Mouse (Mus musculus): ENCODE measurements around the gene Agpat1.
A peak's percentile ranks its signal among the peaks of the same experiment; 100 is the strongest.

Agpat1 gene

GRCm38 (mm10) chr17:34637459-34637858, 33.4 kb downstream of the Agpat1 start:
- no peak for DNase-seq

GRCm38 (mm10) chr17:34639461-34640255, 35.6 kb downstream of the Agpat1 start:
- no peak for DNase-seq

GRCm38 (mm10) chr17:34640778-34641601, 36.9 kb downstream of the Agpat1 start:
- DNase-seq = no peak

- DNase-seq = no peak
Measured at GRCm38 (mm10) chr17:34641945-34642344, 37.9 kb downstream of the Agpat1 start.

GRCm38 (mm10) chr17:34643379-34643778, 39.3 kb downstream of the Agpat1 start:
- DNase-seq = no peak

DNA sequence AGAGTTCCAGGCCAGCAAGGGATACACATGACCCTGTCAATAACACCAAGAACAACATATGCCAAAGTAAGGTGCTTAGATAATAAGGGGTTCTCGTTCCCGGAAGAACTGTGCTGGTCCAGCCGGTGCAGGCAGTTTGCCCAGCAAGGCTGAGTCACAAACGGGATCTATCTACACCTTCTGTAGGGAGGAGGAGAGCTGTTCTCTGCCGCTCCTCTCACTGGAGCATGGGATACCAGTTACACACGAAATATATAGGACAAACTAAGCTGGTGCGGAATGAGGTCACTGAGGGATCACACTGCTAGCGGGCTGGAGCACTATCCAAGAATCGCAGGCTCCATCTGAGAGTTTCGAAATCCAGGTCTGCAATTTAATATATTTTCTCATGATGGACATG, 39.9 kb downstream of the Agpat1 start:
- DNase-seq = no peak

DNA sequence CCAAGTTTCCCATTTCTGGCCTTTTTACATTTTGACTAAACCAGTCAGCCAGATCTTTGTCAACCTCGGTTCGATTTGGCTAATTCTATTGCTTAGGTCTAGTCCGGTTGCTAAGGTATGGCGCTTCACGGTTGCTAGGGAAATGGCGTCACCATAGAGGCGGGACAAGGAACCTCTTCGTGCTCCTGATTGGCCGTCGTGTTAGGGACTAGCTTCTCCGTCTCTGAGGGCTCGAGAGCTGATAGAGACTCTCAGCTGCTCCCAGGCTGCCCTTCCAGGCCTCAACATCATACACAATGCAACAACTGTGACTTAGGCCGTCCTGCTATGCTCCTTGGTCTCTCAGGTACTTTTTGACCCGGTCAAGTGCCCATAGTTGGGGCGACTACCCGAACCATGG, 40.5 kb downstream of the Agpat1 start, which contains the start of gene Fkbpl:
Gene Fkbpl (plus strand): TSS at position 157 of the 400 bp plus-strand sequence.
- peak; percentile 95 for DNase-seq

GRCm38 (mm10) chr17:34645256-34645829, 41.3 kb downstream of the Agpat1 start:
- DNase-seq = no peak

DNA sequence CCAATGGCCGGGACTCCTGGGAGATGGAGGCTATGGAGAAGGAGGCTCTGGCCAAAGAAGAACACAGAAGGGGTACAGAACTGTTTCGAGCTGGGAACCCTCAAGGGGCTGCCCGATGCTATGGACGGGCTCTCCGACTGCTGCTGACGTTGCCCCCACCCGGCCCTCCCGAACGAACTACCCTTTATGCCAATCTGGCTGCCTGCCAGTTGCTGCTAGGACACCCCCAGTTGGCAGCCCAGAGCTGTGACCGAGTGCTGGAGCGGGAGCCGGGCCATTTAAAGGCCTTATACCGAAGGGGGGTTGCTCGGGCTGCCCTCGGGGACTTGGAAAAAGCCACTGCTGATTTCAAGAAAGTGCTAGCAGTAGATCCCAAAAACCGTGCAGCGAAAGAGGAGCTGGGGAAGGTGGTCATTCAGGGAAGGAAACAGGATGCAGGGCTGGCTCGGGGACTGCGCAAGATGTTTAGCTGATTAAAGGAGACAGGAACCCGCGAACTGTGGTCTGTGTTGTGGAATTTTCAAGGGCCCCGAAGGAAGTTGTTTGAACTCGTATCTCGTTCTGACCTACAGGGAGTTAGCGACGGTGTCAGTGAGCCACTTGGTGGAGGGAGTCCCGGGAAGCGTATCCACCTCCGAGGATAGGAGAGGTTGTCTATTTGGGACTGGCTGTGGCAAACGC, 41.9 kb downstream of the Agpat1 start:
- no peak for DNase-seq

- peak; percentile 95 for DNase-seq
Measured at GRCm38 (mm10) chr17:34646906-34647787, 43.1 kb downstream of the Agpat1 start, which contains the start of gene Atf6b. Gene Atf6b (plus strand): TSS chr17:34647146.

DNA sequence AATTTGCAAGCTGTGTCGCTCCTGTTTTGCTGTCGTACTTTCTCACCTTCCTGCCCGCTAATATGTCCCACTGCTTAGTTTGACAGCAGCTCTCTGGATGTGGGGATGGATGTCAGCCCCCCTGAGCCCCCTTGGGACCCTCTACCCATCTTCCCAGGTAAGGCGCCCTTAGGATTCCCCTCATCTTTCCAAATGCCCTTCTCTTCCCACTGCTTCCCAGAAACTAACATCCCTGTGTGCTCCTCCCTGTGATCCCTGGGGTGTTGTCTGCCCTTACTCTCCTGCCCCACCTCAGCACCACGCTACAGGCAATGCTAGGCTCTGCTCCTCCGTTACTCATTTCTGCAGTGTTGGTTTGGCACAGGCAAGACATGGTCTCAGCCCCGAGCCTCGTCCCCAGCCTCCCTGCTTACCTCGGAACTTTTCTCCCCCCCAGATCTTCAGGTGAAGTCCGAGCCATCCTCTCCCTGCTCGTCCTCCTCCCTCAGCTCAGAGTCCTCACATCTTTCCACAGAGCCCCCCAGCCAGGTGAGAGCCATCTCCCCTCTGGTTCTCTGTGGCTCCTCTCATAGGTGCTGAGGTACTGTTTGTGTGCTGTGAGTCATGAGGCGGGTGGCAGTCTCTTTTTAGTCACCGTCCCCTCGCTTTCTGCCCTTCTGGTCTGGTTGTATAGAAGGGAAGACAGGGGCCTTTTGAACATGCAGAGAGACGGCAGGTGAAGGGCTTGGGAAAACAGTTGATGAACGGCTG, 44.3 kb downstream of the Agpat1 start:
- DNase-seq = no peak

GRCm38 (mm10) chr17:34649106-34649864, 45.2 kb downstream of the Agpat1 start:
- no peak for DNase-seq

GRCm38 (mm10) chr17:34650781-34651180, 46.7 kb downstream of the Agpat1 start:
- DNase-seq = no peak

GRCm38 (mm10) chr17:34651507-34652221, 47.6 kb downstream of the Agpat1 start:
- DNase-seq = no peak

DNA sequence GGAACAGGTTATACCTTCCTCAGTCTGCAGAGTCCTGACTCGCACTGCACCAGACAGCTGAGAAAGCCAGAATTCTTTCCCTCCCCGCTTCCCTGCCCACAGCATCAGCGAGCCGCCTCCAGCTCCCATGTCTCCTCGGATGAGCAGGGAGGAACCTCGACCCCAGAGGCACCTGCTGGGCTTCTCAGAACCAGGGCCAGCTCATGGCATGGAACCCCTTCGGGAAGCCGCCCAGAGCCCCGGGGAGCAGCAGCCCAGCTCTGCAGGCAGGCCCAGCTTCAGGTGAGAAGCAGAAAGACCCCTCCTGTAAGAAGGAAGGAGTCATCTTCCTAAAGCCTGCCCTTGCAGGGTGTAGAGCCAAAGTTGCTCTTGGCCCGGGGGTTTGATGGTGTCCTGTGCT, 48.5 kb downstream of the Agpat1 start:
- DNase-seq = no peak

DNA sequence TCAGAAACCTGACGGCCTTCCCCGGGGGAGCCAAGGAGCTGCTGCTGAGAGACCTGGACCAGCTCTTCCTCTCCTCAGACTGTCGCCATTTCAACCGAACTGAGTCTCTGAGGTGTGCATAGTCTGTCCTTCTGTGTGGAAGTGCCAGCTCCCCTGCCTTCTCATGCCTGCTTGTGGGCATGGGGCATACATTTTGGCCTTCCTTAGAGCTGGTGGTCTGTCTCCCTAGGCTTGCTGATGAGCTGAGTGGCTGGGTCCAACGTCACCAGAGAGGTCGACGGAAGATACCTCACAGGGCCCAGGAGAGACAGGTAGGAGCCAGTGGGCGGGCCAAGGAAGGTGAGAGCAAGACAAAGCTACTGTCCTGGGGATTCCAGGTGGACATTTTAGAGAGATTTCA, 48.9 kb downstream of the Agpat1 start:
- no peak for DNase-seq

- no peak for DNase-seq
Measured at GRCm38 (mm10) chr17:34653746-34654285, 49.8 kb downstream of the Agpat1 start.

- DNase-seq = no peak
Measured at GRCm38 (mm10) chr17:34654392-34654791, 50.3 kb downstream of the Agpat1 start.

DNA sequence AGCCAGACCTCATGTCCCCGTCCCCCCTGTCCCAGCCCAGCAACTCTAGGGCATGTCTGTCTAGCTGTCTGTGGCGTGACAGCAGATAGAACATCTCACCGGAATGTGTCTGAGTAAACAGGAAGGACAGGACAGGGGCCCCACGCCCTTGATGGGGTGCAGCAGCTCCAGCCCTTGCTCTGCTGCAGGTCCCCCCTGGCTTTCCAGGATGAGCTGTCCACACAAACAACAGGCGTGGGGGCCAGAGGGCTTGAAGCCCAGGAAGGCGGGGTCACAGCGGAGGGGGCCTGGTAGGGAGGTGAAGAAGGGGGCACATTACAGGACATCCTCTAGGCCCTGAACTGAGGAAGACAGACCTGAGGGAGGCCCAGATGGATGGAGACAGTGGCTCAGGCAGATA, 51.1 kb downstream of the Agpat1 start:
- DNase-seq = no peak
